Mouse (Mus musculus) liver, postnatal 0 days (tissue): Measurements from ENCODE around the gene Gm11634.

Experiments used
- CTCF ChIP-seq: sonication (generic); IDR thresholded peaks from 2 replicates; pipeline ENCODE4 v1.5.1; 2016; ENCODE audit warnings: antibody characterized with exemption, low read depth
- EP300 ChIP-seq: IDR thresholded peaks from 2 replicates; pipeline ENCODE4 v1.6.1; 2016; ENCODE audit warnings: antibody characterized with exemption, low read depth, mild to moderate bottlenecking

DNA sequence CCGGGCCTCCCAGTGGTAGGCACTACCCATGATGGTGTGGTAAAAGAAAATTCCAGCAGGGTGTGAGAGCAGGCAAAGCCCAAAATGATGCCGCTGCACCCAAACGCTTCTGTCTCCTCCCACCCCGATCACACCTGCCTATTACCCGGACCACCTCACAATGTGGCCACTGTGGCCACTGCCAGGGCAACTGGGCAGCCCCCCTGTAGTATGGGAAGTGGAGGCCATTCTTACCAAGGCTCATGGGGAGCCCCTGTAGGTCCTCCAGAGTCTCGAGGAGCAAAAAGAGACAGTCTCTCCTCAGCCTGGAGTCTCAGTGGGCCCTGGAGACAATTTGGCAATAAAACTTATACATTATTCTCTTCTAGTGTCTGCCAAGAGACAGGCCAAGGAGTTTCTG, at the start of gene Gm11634:
- TF ChIP-seq CTCF (no peak), EP300 (no peak)
